Comparison of ENCODE assay signal across 8 mouse cellular contexts in the genomic region with DNA sequence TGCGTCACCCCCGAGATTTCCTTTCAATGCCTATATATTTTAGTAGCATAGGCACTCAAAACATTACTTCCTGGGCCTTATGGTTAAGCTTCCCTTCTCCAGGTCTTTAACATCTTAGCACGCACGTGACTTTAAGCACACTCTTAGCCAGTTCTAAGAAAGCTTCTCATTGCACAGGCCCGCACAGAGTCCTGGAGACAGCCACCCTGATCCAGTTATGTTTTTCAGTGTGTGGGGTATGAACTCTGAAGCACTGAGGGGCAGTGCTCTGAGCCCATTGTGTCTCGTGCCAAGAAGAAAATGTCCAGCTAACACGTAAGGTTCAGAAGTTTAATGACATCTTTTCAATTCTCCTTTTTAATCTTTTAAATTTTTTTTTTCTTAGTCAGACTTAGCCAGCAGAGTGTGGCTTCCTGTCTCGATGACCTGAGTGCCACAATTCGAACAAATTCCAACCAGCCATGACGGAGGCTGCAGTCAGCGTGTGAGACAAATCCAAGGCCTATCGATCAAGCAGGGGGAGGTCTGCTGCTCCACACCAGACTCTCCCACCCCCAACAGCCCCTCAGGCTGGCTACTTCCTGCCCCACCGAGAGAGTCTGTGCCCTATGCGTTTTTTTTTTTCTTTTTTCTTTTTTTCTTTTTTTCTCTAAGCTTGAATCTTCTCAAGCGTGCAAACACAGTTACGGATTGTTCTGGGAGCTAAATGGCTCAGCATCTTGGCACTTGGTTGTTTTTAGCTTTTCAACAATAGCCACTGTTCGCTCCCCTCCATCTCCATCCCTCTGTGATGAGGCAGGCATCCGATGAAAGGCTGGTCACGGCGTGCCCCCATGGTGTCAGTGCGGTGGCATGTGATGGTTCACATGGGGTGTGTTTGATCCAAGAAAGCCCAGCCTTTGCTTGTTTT.
DNase-seq lines count a peak whose midpoint lies in the region; ATAC-seq and TF ChIP-seq lines count a peak whose summit lies in the region.

No protein-coding gene starts in this region.

- ATAC-seq in kidney, embryonic 15.5 days (replicated peaks; ENCODE audit: low FRiP score), result no peak
- ATAC-seq in forebrain, postnatal 0 days, result peak; percentile 72
- ATAC-seq in midbrain, embryonic 16.5 days, result peak; percentile 70

- no peaks in the 10 kb centered on the region for H3K27me3 ChIP-seq in kidney, embryonic 15.5 days
- no peaks in the 10 kb centered on the region for H3K27me3 ChIP-seq in forebrain, postnatal 0 days (ENCODE audit: insufficient read depth, low read length)
- H3K27me3 ChIP-seq in midbrain, embryonic 16.5 days (ENCODE audit: control insufficient read depth, insufficient read depth, low read depth, low read length), result no peaks in the 10 kb centered on the region

- H3K27ac ChIP-seq in kidney, embryonic 15.5 days, result 0 out of 2 replicates have a peak overlapping the region, but pooled peaks have one; percentile 28
- no peak overlapping the region for H3K27ac ChIP-seq in forebrain, postnatal 0 days (ENCODE audit: low read depth, low read length)
- H3K27ac ChIP-seq in midbrain, embryonic 16.5 days (ENCODE audit: low read length), result no peak overlapping the region

- TF ChIP-seq CTCF in brain, embryonic 14.5 days (IDR thresholded peaks at IDR 0.05; ENCODE audit: borderline replicate concordance, extremely low read depth, insufficient read depth, insufficient read length), result no peak
- no peak for TF ChIP-seq CTCF in forebrain, postnatal 0 days (IDR thresholded peaks at IDR 0.05; ENCODE audit: low read depth)

- H3K9me3 ChIP-seq in kidney, embryonic 15.5 days (replicated peaks), result no peaks in the 10 kb centered on the region
- H3K9me3 ChIP-seq in forebrain, postnatal 0 days (ENCODE audit: low read length), result no peaks in the 10 kb centered on the region
- H3K9me3 ChIP-seq in midbrain, embryonic 16.5 days (replicated peaks; ENCODE audit: control insufficient read depth, low read length, poor library complexity, severe bottlenecking), result no peaks in the 10 kb centered on the region

- WGBS in kidney, embryonic 15.5 days, result 46% methylated on average over 21 of the region's 21 CpGs
- 39% methylated on average over 21 of the region's 21 CpGs for whole genome bisulfite sequencing in forebrain, postnatal 0 days
- 25% methylated on average over 21 of the region's 21 CpGs for WGBS in midbrain, embryonic 16.5 days

- TF ChIP-seq POLR2A in brain, embryonic 14.5 days (IDR thresholded peaks at IDR 0.05; ENCODE audit: borderline replicate concordance, extremely low read depth, insufficient read depth, insufficient read length, poor library complexity, severe bottlenecking), result no peak

- no peak for DNase-seq in kidney, adult 11 months
- DNase-seq in brain, embryonic 14.5 days (ENCODE audit: low read depth), result peak; percentile 78
- DNase-seq in forebrain, postnatal 0 days, result peak; percentile 20
- no peak for DNase-seq in gastrocnemius, postnatal 4 days (ENCODE audit: low spot score in 2 of 2)
- DNase-seq in urinary bladder, postnatal 4 days (ENCODE audit: low spot score in 2 of 2), result no peak
- no peak for DNase-seq in adrenal gland, adult 18-20 months (ENCODE audit: low spot score in 2 of 2)

- H3K9ac ChIP-seq in kidney, embryonic 15.5 days, result no peak overlapping the region
- H3K9ac ChIP-seq in forebrain, postnatal 0 days, result no peak overlapping the region
- no peak overlapping the region for H3K9ac ChIP-seq in midbrain, embryonic 16.5 days (ENCODE audit: low read depth, low read length)

- no peak overlapping the region for H3K4me3 ChIP-seq in kidney, embryonic 15.5 days (replicated peaks)
- no peak overlapping the region for H3K4me3 ChIP-seq in forebrain, postnatal 0 days (ENCODE audit: low read depth, low read length)
- H3K4me3 ChIP-seq in midbrain, embryonic 16.5 days (ENCODE audit: low read depth, low read length), result no peak overlapping the region

- H3K4me2 ChIP-seq in kidney, embryonic 15.5 days, result no peak overlapping the region
- H3K4me2 ChIP-seq in forebrain, postnatal 0 days (ENCODE audit: low read depth), result no peak overlapping the region
- no peak overlapping the region for H3K4me2 ChIP-seq in midbrain, embryonic 16.5 days (ENCODE audit: low read length)

- no peaks in the 10 kb centered on the region for H3K36me3 ChIP-seq in kidney, embryonic 15.5 days
- no peaks in the 10 kb centered on the region for H3K36me3 ChIP-seq in forebrain, postnatal 0 days (ENCODE audit: insufficient read depth)
- H3K36me3 ChIP-seq in midbrain, embryonic 16.5 days (ENCODE audit: control insufficient read depth, insufficient read depth, low read length), result no peaks in the 10 kb centered on the region

- H3K4me1 ChIP-seq in kidney, embryonic 15.5 days, result peaks cover 17% of the 10 kb centered on the region
- H3K4me1 ChIP-seq in forebrain, postnatal 0 days (ENCODE audit: insufficient read depth), result no peaks in the 10 kb centered on the region
- H3K4me1 ChIP-seq in midbrain, embryonic 16.5 days (ENCODE audit: control insufficient read depth, insufficient read depth, low read length), result peaks cover 18% of the 10 kb centered on the region

Comparison
In these comparisons a context has a peak if more than half of its experiments do, and no peak if none do; other contexts are left out.
1. DNase-seq: peak in brain, embryonic 14.5 days (single experiment) and forebrain, postnatal 0 days (single experiment); none in kidney, adult 11 months (single experiment), gastrocnemius, postnatal 4 days (0 of 2), urinary bladder, postnatal 4 days (0 of 2) and adrenal gland, adult 18-20 months (0 of 2).